Mouse (Mus musculus) inflammation-experienced regulatory T-cells, adult 6 months (primary cell): ENCODE data around the gene Crlf1. TPM values are rescaled to one million over a fixed set of nuclear protein-coding genes. Genes with fewer than 3 reads are reported as not detected.

Experiments
- ATAC-seq: one replicate; pipeline ENCODE4 v1.8.0; 2017
- polyA plus RNA-seq, 3 experiments: library from polyadenylated mRNA; unstranded; fragments of 100-300 nt; shearing (Covaris generic); gene quantifications; one replicate each; pipeline ENCODE4 v1.2.1; 2017

Gene Crlf1
- polyA plus RNA-seq, 3 experiments from 2014 or later, result not detected

- no peak for ATAC-seq
Measured at GRCm38 (mm10) chr8:70551558-70552161, 58.7 kb downstream of the Crlf1 start.

- no peak for ATAC-seq
Measured at GRCm38 (mm10) chr8:70552836-70553235, 59.9 kb downstream of the Crlf1 start.

Other genes with a start within 250 kb of the Crlf1 start
- gene Homer3, start 210.3 kb upstream of the Crlf1 start, polyA plus RNA-seq, result under 1 TPM in 2 of 3 experiments, not detected in 1; 0.39 to 0.81 TPM
- 10 to 100 TPM; 46.0 to 58.6 (median 51.4) TPM for gene Ddx49, start 190.7 kb upstream of the Crlf1 start, polyA plus RNA-seq
- 100 to 1,000 TPM; 303 to 304 (median 304) TPM for gene Cope, start 190.6 kb upstream of the Crlf1 start, polyA plus RNA-seq
- gene Cers1, start 177.4 kb upstream of the Crlf1 start, polyA plus RNA-seq, result not detected
- under 1 TPM in 2 of 3 experiments, not detected in 1; 0.41 to 0.55 TPM for gene Gdf1, start 163.3 kb upstream of the Crlf1 start, polyA plus RNA-seq
- 10 to 100 TPM; 13.6 to 17.4 (median 14.2) TPM for gene Upf1, start 139.9 kb upstream of the Crlf1 start, polyA plus RNA-seq
- gene Comp, start 119.6 kb upstream of the Crlf1 start, polyA plus RNA-seq, result under 1 TPM in 2 of 3 experiments, not detected in 1; 0.24 to 0.40 TPM
- 1 to 10 TPM; 5.0 to 8.7 (median 7.2) TPM for gene Crtc1, start 53.6 kb upstream of the Crlf1 start, polyA plus RNA-seq
- gene Klhl26, start 16.2 kb upstream of the Crlf1 start, polyA plus RNA-seq, result 10 to 100 TPM in 1 of 3 experiments, 1 to 10 TPM in 2; 6.5 to 10.4 (median 8.8) TPM
- gene Tmem59l, start 5.8 kb upstream of the Crlf1 start, polyA plus RNA-seq, result under 1 TPM in 1 of 3 experiments, not detected in 2; 0.47 TPM
- gene Rex1bd, start 13.6 kb downstream of the Crlf1 start, polyA plus RNA-seq, result 10 to 100 TPM; 67.7 to 85.1 (median 84.4) TPM
- 1,000 to 10,000 TPM; 2,608 to 4,221 (median 3,776) TPM for gene Uba52, start 17.6 kb downstream of the Crlf1 start, polyA plus RNA-seq
- gene Fkbp8, start 34.6 kb downstream of the Crlf1 start, polyA plus RNA-seq, result 100 to 1,000 TPM; 133 to 156 (median 138) TPM
- 100 to 1,000 TPM; 138 to 187 (median 180) TPM for gene Kxd1, start 34.8 kb downstream of the Crlf1 start, polyA plus RNA-seq
- gene Ell, start 46.3 kb downstream of the Crlf1 start, polyA plus RNA-seq, result 10 to 100 TPM; 30.5 to 37.0 (median 35.6) TPM
- 10 to 100 TPM; 27.6 to 32.6 (median 31.7) TPM for gene Isyna1, start 101.2 kb downstream of the Crlf1 start, polyA plus RNA-seq
- 10 to 100 TPM in 2 of 3 experiments, 1 to 10 TPM in 1; 2.6 to 16.2 (median 14.7) TPM for gene Ssbp4, start 115.7 kb downstream of the Crlf1 start, polyA plus RNA-seq
- 1 to 10 TPM in 1 of 3 experiments, under 1 TPM in 2; 0.47 to 3.8 (median 0.71) TPM for gene Lrrc25, start 123.0 kb downstream of the Crlf1 start, polyA plus RNA-seq
- gene Gdf15, start 139.3 kb downstream of the Crlf1 start, polyA plus RNA-seq, result not detected
- 1 to 10 TPM; 3.8 to 6.4 (median 4.8) TPM for gene Pgpep1, start 167.2 kb downstream of the Crlf1 start, polyA plus RNA-seq
- 100 to 1,000 TPM in 1 of 3 experiments, 10 to 100 TPM in 2; 79.0 to 128 (median 97.8) TPM for gene Lsm4, start 180.1 kb downstream of the Crlf1 start, polyA plus RNA-seq
- 10 to 100 TPM; 13.9 to 23.2 (median 16.6) TPM for gene Jund, start 205.8 kb downstream of the Crlf1 start, polyA plus RNA-seq
- not detected for gene Iqcn, start 210.3 kb downstream of the Crlf1 start, polyA plus RNA-seq
- gene Gm3336, start 225.4 kb downstream of the Crlf1 start, polyA plus RNA-seq, result under 1 TPM in 1 of 3 experiments, not detected in 2; 0.55 TPM
- gene Pde4c, start 230.6 kb downstream of the Crlf1 start, polyA plus RNA-seq, result under 1 TPM; 0.19 to 0.59 (median 0.25) TPM